Mouse (Mus musculus): Measurements from ENCODE around the gene Ubr2. TPM values are rescaled to one million over a fixed set of nuclear protein-coding genes. Genes with fewer than 3 reads are reported as not detected.
A peak's percentile ranks its signal among the peaks of the same experiment; 100 is the strongest.

Gene Ubr2
- polyA plus RNA-seq, 1 experiment from 2014 or later: 23.4 TPM

- H3K27me3 ChIP-seq: no peaks in the 10 kb centered on the region
- no peak overlapping the region for H3K4me2 ChIP-seq (replicated peaks)
- H3K27ac ChIP-seq (replicated peaks): no peak overlapping the region
- 0 out of 2 replicates have a peak, but pooled peaks cover 2% of the 10 kb centered on the region for H3K9me3 ChIP-seq
- WGBS: 35% methylated on average over 6 of the region's 6 CpGs
- H3K9ac ChIP-seq (replicated peaks): no peak overlapping the region
- ATAC-seq (ENCODE audit: low FRiP score, low read depth): no peak
- H3K36me3 ChIP-seq: no peaks in the 10 kb centered on the region
- H3K4me3 ChIP-seq: no peak overlapping the region
- 0 out of 2 replicates have a peak, but pooled peaks cover 5% of the 10 kb centered on the region for H3K4me1 ChIP-seq
Observed at GRCm38 (mm10) chr17:46912331-46912730, 98.0 kb downstream of the Ubr2 start.

DNA sequence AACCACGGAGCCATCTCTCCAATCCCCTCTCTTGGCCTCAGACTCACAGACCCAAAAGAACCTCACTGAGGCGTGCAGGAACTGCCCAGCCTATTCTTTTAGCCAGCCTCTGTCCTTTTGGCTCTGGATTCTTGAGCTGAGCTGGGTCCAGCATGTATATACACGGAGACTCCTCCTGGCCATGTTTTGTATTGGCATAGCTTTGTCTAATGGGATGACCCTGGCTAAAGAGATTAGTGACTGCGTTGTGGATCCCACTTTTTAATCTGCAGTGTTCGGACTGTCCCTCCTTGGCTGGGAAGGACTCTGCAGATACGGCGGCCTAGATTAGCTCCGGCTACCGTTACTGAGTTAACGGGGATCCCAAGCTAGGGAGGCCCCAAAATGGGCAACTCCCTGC is 100.2 kb downstream of the Ubr2 start, which contains the start of gene Prph2:
Gene Prph2 (plus strand): TSS at position 274 of the 400 bp plus-strand sequence.
- no peak for ATAC-seq (ENCODE audit: low FRiP score, low read depth)
- Histone ChIP-seq H3K4me3 (no peak within 1 kb of the TSS), H3K36me3 (no peaks in the 10 kb centered on the region), H3K9ac (replicated peaks) (no peak within 1 kb of the TSS), H3K4me1 (0 out of 2 replicates have a peak, but pooled peaks cover 5% of the 10 kb centered on the region), H3K9me3 (0 out of 2 replicates have a peak, but pooled peaks cover 2% of the 10 kb centered on the region), H3K4me2 (replicated peaks) (no peak within 1 kb of the TSS), H3K27ac (replicated peaks) (no peak within 1 kb of the TSS), H3K27me3 (no peaks in the 10 kb centered on the region)
- WGBS: 82% methylated on average over 10 of the region's 10 CpGs

DNA sequence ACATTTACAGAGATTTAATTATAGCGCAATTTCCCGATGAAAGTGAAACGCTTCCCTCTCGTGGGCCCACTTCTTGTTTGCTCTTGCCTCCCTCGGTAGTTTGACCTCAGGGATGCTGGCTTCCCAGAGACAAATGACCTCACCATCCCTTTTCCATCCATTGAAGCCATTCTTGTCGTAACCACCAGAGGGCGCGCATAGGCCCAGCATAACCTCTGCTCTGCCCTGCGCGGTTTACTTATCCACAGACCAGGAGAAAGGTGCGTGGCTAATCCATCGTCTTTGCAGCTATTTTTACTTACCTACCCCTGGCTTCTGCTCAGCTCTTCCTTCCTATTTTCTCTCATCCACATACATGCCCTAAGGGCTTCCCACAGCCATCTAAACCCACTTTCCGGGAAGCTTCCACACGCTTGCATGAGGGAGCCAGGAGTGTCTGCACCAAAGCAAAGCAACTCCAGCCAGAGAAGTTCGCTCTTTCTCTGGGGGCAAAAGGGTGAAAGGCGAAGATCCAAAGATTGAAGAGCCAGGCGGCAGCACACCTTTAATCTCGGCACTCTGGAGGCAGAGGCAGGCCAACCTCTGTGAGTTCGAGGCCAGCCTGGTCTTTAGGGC is 106.4 kb downstream of the Ubr2 start:
- Histone ChIP-seq H3K4me2 (replicated peaks) (no peak overlapping the region), H3K9me3 (0 out of 2 replicates have a peak, but pooled peaks cover 2% of the 10 kb centered on the region), H3K27ac (replicated peaks) (no peak overlapping the region), H3K27me3 (no peaks in the 10 kb centered on the region), H3K36me3 (no peaks in the 10 kb centered on the region), H3K4me1 (no peaks in the 10 kb centered on the region), H3K4me3 (no peak overlapping the region), H3K9ac (replicated peaks) (no peak overlapping the region)
- WGBS: 25% methylated on average over 19 of the region's 19 CpGs
- ATAC-seq (ENCODE audit: low FRiP score, low read depth): peak; percentile 62; the same call in 1 of the 2 replicates

DNA sequence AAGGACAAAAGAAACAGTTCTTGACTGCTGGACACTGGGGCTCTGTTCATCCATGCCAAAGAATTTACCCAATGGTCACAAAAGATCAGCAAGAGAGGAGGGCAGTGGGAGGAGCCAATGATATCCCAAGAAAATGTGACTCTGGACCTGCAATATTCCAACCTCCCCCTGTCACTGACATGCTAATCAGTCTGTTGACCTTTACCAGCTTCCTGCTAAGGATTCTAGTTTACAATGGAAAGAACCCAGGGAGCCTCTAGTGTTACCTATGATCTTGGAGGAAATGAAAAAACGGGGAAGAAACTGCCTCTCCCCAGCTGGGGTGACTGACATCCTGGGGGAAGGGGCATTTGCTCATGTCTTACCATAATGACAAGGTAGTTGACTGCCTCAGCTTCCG is 109.4 kb downstream of the Ubr2 start:
- Histone ChIP-seq H3K4me1 (no peaks in the 10 kb centered on the region), H3K4me2 (replicated peaks) (no peak overlapping the region), H3K9ac (replicated peaks) (no peak overlapping the region), H3K4me3 (no peak overlapping the region), H3K9me3 (no peaks in the 10 kb centered on the region), H3K27me3 (no peaks in the 10 kb centered on the region; the same call in 1 of the 2 replicates), H3K27ac (replicated peaks) (no peak overlapping the region), H3K36me3 (no peaks in the 10 kb centered on the region)
- ATAC-seq (ENCODE audit: low FRiP score, low read depth): no peak
- 55% methylated on average over 2 of the region's 2 CpGs for WGBS

GRCm38 (mm10) chr17:46897221-46897950 is 113.0 kb downstream of the Ubr2 start:
- no peak for ATAC-seq (ENCODE audit: low FRiP score, low read depth)
- 53% methylated on average over 13 of the region's 13 CpGs for WGBS

DNA sequence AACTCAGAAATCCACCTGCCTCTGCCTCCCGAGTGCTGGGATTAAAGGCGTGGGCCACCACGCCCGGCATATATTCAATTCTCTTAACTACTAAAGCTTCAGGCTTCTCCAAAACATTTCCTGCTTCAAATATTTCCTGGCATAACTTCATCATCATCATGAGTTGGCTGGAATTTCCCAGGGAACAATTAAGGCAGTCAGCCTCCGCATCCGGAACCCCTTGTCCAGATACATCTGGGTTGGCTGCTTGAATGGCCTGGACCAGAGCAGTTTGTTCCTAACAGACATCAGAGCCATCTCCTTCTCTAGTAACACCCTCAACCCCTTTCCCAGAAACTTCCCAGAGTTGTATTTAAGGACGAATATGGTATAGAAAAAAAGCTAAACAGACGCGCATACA is 114.9 kb downstream of the Ubr2 start:
- no peak overlapping the region for H3K27ac ChIP-seq (replicated peaks)
- no peak overlapping the region for H3K4me2 ChIP-seq (replicated peaks)
- H3K9ac ChIP-seq (replicated peaks): no peak overlapping the region
- H3K36me3 ChIP-seq: peaks cover 9% of the 10 kb centered on the region; the same call in 1 of the 2 replicates
- no peaks in the 10 kb centered on the region for H3K9me3 ChIP-seq
- peaks cover 23% of the 10 kb centered on the region for H3K4me1 ChIP-seq
- no peak for ATAC-seq (ENCODE audit: low FRiP score, low read depth)
- H3K4me3 ChIP-seq: no peak overlapping the region
- no peaks in the 10 kb centered on the region; the same call in 1 of the 2 replicates for H3K27me3 ChIP-seq
- 92% methylated on average over 9 of the region's 9 CpGs for WGBS

More at GRCm38 (mm10) chr17:46897221-46897950, 113.0 kb downstream of the Ubr2 start:
- H3K4me2 ChIP-seq (replicated peaks): no peak overlapping the region
- no peaks in the 10 kb centered on the region; the same call in 1 of the 2 replicates for H3K27me3 ChIP-seq
- no peak overlapping the region for H3K9ac ChIP-seq (replicated peaks)
- H3K27ac ChIP-seq (replicated peaks): no peak overlapping the region
- no peak overlapping the region for H3K4me3 ChIP-seq
- H3K9me3 ChIP-seq: no peaks in the 10 kb centered on the region
- peaks cover 9% of the 10 kb centered on the region for H3K4me1 ChIP-seq
- peaks cover 9% of the 10 kb centered on the region; the same call in 1 of the 2 replicates for H3K36me3 ChIP-seq

DNA sequence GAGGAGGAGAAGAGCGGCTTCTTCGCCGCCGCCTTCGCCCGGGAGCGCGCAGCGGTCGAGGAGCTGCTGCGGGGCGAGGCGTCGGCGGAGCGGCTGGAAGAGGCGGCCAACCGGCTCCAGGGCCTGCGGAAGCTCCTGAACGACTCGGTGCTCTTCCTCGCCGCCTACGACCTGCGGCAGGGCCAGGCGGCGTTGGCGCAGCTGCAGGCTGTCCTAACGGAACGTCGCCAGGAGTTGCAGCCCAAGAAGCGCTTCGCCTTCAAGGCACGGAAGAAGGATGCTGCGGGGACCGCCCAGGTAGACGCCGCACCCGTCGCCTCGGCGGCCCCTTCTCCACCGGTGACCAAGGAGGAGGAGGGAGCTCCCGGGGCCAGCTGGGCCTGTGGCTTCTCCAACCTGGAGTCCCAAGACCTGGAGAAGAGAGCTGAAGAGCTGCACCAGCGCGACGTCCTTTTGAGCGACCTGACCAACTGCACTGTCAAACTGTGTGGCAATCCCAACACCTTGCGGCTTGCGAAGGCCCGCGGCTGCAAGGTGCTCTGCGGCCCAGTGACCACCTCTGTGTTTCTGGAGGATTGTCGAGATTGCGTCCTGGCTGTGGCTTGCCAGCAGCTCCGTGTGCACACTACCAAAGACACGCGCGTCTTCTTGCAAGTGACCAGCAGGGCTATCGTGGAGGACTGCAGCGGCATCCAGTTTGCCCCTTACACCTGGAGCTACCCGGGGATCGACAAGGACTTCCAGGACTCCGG is 119.3 kb downstream of the Ubr2 start:
- WGBS: 2% methylated on average over 62 of the region's 64 CpGs

DNA sequence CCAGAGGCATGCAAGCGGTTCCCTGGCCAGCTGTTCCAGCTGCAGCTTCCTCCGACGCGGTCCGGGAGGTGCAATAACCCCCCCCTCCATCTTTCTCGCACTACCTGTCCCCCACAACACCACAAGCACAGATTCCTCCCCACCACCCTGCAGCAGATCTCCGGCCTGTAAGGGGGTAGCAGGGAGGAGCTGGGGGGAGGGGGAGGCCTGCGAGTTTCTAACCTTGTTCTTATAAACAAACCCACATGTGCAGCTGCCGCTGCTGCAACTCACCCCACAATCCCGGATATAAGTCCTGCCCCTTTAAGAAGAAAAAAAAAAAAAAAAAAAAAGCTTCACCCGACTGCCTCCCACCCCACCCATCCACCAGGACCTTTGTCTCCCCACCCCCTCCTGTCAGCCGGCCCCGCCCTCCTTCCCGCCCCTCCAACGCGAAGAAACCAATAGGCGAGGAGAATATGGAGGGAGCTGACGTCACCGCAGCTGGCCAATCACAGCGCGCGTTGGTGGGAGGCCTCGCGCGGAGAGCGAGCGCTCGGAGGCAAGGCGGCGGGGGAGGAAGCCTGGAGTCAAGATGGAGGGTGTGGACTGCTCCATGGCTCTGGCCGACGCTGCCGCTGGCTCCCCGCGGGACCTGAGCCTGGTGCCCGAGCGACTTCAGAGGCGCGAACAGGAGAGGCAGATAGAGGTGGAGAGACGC is 120.1 kb downstream of the Ubr2 start, which contains the start of gene Tbcc:
Gene Tbcc (plus strand): TSS at position 569 of the 700 bp plus-strand sequence.
- 0% methylated on average over 40 of the region's 40 CpGs for WGBS
- Histone ChIP-seq H3K27me3 (no peaks in the 10 kb centered on the region), H3K4me1 (peaks cover 35% of the 10 kb centered on the region), H3K27ac (replicated peaks) (peak within 1 kb of the TSS; percentile 96), H3K9ac (replicated peaks) (peak within 1 kb of the TSS; percentile 94), H3K9me3 (no peaks in the 10 kb centered on the region), H3K36me3 (peaks cover 9% of the 10 kb centered on the region; the same call in 1 of the 2 replicates), H3K4me2 (replicated peaks) (peak within 1 kb of the TSS; percentile 93), H3K4me3 (peak within 1 kb of the TSS; percentile 81)
- ATAC-seq (ENCODE audit: low FRiP score, low read depth): peak; percentile 92

More for the DNA sequence above, 119.3 kb downstream of the Ubr2 start:
- ATAC-seq (ENCODE audit: low FRiP score, low read depth): peak; percentile 28; the same call in 1 of the 2 replicates
- Histone ChIP-seq H3K4me2 (replicated peaks) (peak overlapping the region; percentile 90), H3K9me3 (no peaks in the 10 kb centered on the region), H3K36me3 (peaks cover 9% of the 10 kb centered on the region; the same call in 1 of the 2 replicates), H3K4me3 (peak overlapping the region; percentile 81), H3K9ac (replicated peaks) (peak overlapping the region; percentile 94), H3K27ac (replicated peaks) (peak overlapping the region; percentile 82), H3K27me3 (no peaks in the 10 kb centered on the region), H3K4me1 (peaks cover 33% of the 10 kb centered on the region)

DNA sequence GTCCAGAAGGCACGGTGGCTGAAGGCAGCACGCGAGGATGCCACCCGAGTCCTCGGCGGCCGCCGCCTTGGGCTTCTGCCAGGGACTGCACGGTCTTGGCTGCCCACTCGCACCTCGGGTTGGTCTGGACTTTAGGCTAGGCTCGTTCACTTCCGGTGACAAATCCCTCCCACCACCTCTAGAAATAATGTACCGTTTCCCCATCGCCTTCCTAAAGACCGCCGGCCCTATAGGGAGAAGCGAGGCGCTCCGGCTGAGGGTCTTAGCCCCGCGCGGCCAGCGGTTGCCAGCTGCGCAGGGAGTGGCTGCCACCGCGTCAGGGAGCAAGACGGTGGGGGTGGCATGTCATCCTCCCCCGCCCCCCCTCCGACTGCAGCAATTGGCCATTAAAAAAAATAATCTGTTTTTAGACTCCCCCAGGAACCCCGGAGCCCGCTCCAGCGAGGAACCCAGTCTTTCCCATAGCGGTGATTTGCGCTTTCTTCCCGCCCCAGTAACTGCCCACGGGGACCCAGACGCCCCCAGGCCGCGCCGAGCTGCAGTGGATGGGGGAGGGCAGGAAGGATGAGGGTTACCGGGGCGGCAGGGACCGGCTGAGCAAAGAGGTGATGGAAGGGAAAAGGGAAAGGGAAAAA is 120.8 kb downstream of the Ubr2 start:
- Histone ChIP-seq H3K9ac (replicated peaks) (peak overlapping the region; percentile 76), H3K27ac (replicated peaks) (peak overlapping the region; percentile 96), H3K4me3 (peak overlapping the region; percentile 68), H3K27me3 (no peaks in the 10 kb centered on the region), H3K9me3 (no peaks in the 10 kb centered on the region), H3K4me2 (replicated peaks) (peak overlapping the region; percentile 93), H3K4me1 (peaks cover 35% of the 10 kb centered on the region), H3K36me3 (peaks cover 9% of the 10 kb centered on the region; the same call in 1 of the 2 replicates)
- under 1% methylated on average over 44 of the region's 44 CpGs for WGBS
- ATAC-seq (ENCODE audit: low FRiP score, low read depth): peak; percentile 67

GRCm38 (mm10) chr17:46888511-46889212 is 121.7 kb downstream of the Ubr2 start:
- H3K27me3 ChIP-seq: no peaks in the 10 kb centered on the region
- H3K4me2 ChIP-seq (replicated peaks): peak overlapping the region; percentile 93
- no peaks in the 10 kb centered on the region for H3K9me3 ChIP-seq
- peak overlapping the region; percentile 68 for H3K4me3 ChIP-seq
- peaks cover 35% of the 10 kb centered on the region for H3K4me1 ChIP-seq
- peak overlapping the region; percentile 76 for H3K9ac ChIP-seq (replicated peaks)
- no peak for ATAC-seq (ENCODE audit: low FRiP score, low read depth)
- WGBS: 40% methylated on average over 16 of the region's 16 CpGs
- peak overlapping the region; percentile 96 for H3K27ac ChIP-seq (replicated peaks)
- H3K36me3 ChIP-seq: peaks cover 6% of the 10 kb centered on the region; the same call in 1 of the 2 replicates
